ENCODE assay signal across 8 mouse cellular contexts in the genomic region with DNA sequence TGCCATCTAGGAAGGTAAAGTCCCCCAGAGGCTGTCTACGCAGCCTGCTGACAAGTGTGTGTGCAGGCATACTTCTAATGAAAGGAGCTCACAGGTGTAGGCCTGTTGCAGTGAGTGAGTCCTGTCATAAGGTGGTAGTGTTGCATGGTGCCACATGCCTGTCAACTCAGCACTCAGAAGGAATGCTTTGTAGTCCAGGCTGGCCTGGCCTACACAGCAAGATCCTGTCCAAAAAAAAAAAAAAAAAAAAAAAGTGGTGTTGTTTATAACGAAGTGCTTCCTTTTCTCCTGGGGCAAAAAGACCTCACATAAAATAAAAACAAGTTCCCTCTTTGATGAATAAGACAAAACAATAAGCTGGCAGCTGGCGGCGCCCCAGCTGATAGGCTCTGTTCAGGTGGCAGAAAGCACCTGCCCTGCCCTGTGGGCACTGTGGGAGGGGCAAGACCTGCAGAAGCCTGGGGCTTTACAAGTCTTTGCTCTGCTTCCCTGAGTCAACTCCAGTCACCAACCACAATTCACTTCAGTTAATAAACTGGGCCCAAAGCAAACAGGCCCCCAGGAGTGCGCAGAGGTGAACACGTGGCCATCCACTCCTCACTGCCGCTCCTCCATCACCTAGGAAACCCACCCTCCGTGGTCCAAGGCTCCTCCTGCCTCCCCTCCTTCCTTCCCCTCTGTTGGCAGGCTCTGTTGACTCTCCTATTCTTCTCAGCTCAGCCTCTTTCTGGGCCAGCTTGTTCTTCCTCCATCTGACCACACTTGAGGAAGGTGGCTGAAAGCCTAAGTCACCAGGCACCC. TPM values are rescaled to one million over a fixed set of nuclear protein-coding genes. Genes with fewer than 3 reads are reported as not detected.
A peak's percentile ranks its signal among the peaks of the same experiment; 100 is the strongest.
DNase-seq lines count a peak whose midpoint lies in the region; ATAC-seq lines count a peak whose summit lies in the region.

No protein-coding gene starts in this region.

- no peak overlapping the region for H3K4me3 ChIP-seq in heart, embryonic 11.5 days (ENCODE audit: low read depth, low read length)
- H3K4me3 ChIP-seq in lung, embryonic 16.5 days (ENCODE audit: low read length) = no peak overlapping the region

- no peak; the same call in 1 of the 2 replicates for ATAC-seq in heart, embryonic 11.5 days (replicated peaks; ENCODE audit: insufficient number of reproducible peaks, low FRiP score, low TSS enrichment)
- peak; percentile 70 for ATAC-seq in common myeloid progenitor, adult 5-6 weeks (replicated peaks; ENCODE audit: low read depth, poor library complexity, severe bottlenecking)
- peak; percentile 92 for ATAC-seq in lung, embryonic 16.5 days (ENCODE audit: low read depth)

- WGBS in heart, embryonic 11.5 days (ENCODE audit: insufficient replicate concordance) = 57% methylated on average over 8 of the region's 8 CpGs
- 22% methylated on average over 8 of the region's 8 CpGs for WGBS in lung, embryonic 16.5 days

- no peaks in the 10 kb centered on the region for H3K36me3 ChIP-seq in heart, embryonic 11.5 days (ENCODE audit: control insufficient read depth, insufficient read depth, low read length)
- H3K36me3 ChIP-seq in lung, embryonic 16.5 days (ENCODE audit: control insufficient read depth, insufficient read depth, low read length) = no peaks in the 10 kb centered on the region

- no peak overlapping the region for H3K4me2 ChIP-seq in heart, embryonic 11.5 days
- no peak overlapping the region for H3K4me2 ChIP-seq in lung, embryonic 16.5 days (ENCODE audit: low read depth, low read length)

- no peaks in the 10 kb centered on the region for H3K27me3 ChIP-seq in heart, embryonic 11.5 days (ENCODE audit: control insufficient read depth, insufficient read depth, low read length)
- no peaks in the 10 kb centered on the region for H3K27me3 ChIP-seq in lung, embryonic 16.5 days (ENCODE audit: control insufficient read depth, insufficient read depth, low read depth, low read length)

- peaks cover 34% of the 10 kb centered on the region for H3K4me1 ChIP-seq in heart, embryonic 11.5 days (ENCODE audit: control insufficient read depth, insufficient read depth, low read length)
- peaks cover 32% of the 10 kb centered on the region for H3K4me1 ChIP-seq in lung, embryonic 16.5 days (replicated peaks; ENCODE audit: control insufficient read depth, insufficient read depth, low read length)

- peak overlapping the region; percentile 46; the same call in 1 of the 2 replicates for H3K27ac ChIP-seq in heart, embryonic 11.5 days (ENCODE audit: low read depth, low read length)
- peak overlapping the region; percentile 86 for H3K27ac ChIP-seq in lung, embryonic 16.5 days (ENCODE audit: low read length)

- no peaks in the 10 kb centered on the region for H3K9me3 ChIP-seq in heart, embryonic 11.5 days (replicated peaks; ENCODE audit: control insufficient read depth, low read length)
- H3K9me3 ChIP-seq in lung, embryonic 16.5 days (ENCODE audit: control insufficient read depth, low read length) = no peaks in the 10 kb centered on the region

- H3K9ac ChIP-seq in heart, embryonic 11.5 days (ENCODE audit: low read depth, low read length) = no peak overlapping the region
- H3K9ac ChIP-seq in lung, embryonic 16.5 days (ENCODE audit: low read length) = no peak overlapping the region

- DNase-seq in heart, adult 9 months (ENCODE audit: low spot score in 2 of 2) = no peak
- DNase-seq in CD4-positive, CD25-positive, alpha-beta regulatory T cell, adult 2 months (ENCODE audit: low read depth, low spot score) = peak; percentile 80
- peak; percentile 35 for DNase-seq in kidney, adult 18-20 months
- DNase-seq in testis, postnatal 14 days (ENCODE audit: low spot score) = peak; percentile 24
- DNase-seq in spleen, postnatal 4 days (ENCODE audit: low spot score in 2 of 2) = no peak

RNA-seq across cellular contexts. Expression of a gene that starts 12.5 kb away (rescaled TPM):
- polyA plus RNA-seq in heart, embryonic 11.5 days (2014; fragmentation: Nextera tagmentation; extraction: Ambion mirVana) = 117 and 132 TPM in 2 replicates
- 1.6 and 2.2 TPM in 2 replicates for total RNA-seq in common myeloid progenitor, adult 5-6 weeks (2017)
- 27.3 and 27.6 TPM in 2 replicates for polyA plus RNA-seq in lung, embryonic 16.5 days (2015; fragmentation: Nextera tagmentation; extraction: Ambion mirVana)

RNA-seq across cellular contexts. Expression of a gene that starts 54.3 kb away (rescaled TPM):
- 72.4 and 97.5 TPM in 2 replicates for polyA plus RNA-seq in heart, embryonic 11.5 days (2014; fragmentation: Nextera tagmentation; extraction: Ambion mirVana)
- total RNA-seq in common myeloid progenitor, adult 5-6 weeks (2017) = 0.27 TPM in 1 of 2 replicates, not detected in the other
- polyA plus RNA-seq in lung, embryonic 16.5 days (2015; fragmentation: Nextera tagmentation; extraction: Ambion mirVana) = 45.5 and 48.2 TPM in 2 replicates

Comparison
In these comparisons a context has a peak if more than half of its experiments do, and no peak if none do; other contexts are left out.
1. DNase-seq: peak in CD4-positive, CD25-positive, alpha-beta regulatory T cell, adult 2 months (single experiment), kidney, adult 18-20 months (single experiment) and testis, postnatal 14 days (single experiment); none in heart, adult 9 months (0 of 2) and spleen, postnatal 4 days (0 of 2).